Mouse (Mus musculus): ENCODE results near the gene Slc22a16. TPM values are rescaled to one million over a fixed set of nuclear protein-coding genes. Genes with fewer than 3 reads are reported as not detected.

Slc22a16 gene
- total and polyA plus RNA-seq, 3 experiments: not detected

GRCm38 (mm10) chr10:40592186-40592585, 22.1 kb downstream of the Slc22a16 start:
- no peaks in the 10 kb centered on the region for H3K36me3 ChIP-seq (replicated peaks)
- no peak for DNase-seq (ENCODE audit: low spot score)
- H3K4me3 ChIP-seq (ENCODE audit: low read depth, low read length): no peak overlapping the region
- TF ChIP-seq GATA1 (IDR thresholded peaks at IDR 0.05; ENCODE audit: borderline replicate concordance, low read length) (no peak), TAL1 (conservative IDR thresholded peaks at IDR 0.05; ENCODE audit: low read depth, low read length) (no peak), POLR2AphosphoS5 (IDR thresholded peaks at IDR 0.05; ENCODE audit: insufficient replicate concordance, low read depth, low read length) (no peak), CTCF (IDR thresholded peaks at IDR 0.05; ENCODE audit: low read depth, low read length) (no peak), GATA2 (IDR thresholded peaks at IDR 0.05; ENCODE audit: borderline replicate concordance, low read depth, low read length) (no peak)
- H3K9me3 ChIP-seq (replicated peaks): no peaks in the 10 kb centered on the region
- peaks cover 2% of the 10 kb centered on the region; the same call in 1 of the 2 replicates for H3K27me3 ChIP-seq (ENCODE audit: insufficient read depth, low read length)
- ATAC-seq (ENCODE audit: extremely low read depth, insufficient number of reproducible peaks, low FRiP score, poor library complexity, severe bottlenecking): no peak
- no peaks in the 10 kb centered on the region for H3K4me1 ChIP-seq (ENCODE audit: insufficient read depth, low read depth, low read length)

- ATAC-seq (ENCODE audit: extremely low read depth, insufficient number of reproducible peaks, low FRiP score, poor library complexity, severe bottlenecking) (no peak), DNase-seq (ENCODE audit: low spot score) (no peak)
- no peak overlapping the region for H3K4me3 ChIP-seq (ENCODE audit: low read depth, low read length)
- H3K27me3 ChIP-seq (ENCODE audit: insufficient read depth, low read length): no peaks in the 10 kb centered on the region
- no peaks in the 10 kb centered on the region for H3K36me3 ChIP-seq (replicated peaks)
- H3K9me3 ChIP-seq (replicated peaks): no peaks in the 10 kb centered on the region
- TF ChIP-seq TAL1 (conservative IDR thresholded peaks at IDR 0.05; ENCODE audit: low read depth, low read length): no peak
- TF ChIP-seq CTCF (IDR thresholded peaks at IDR 0.05; ENCODE audit: low read depth, low read length): no peak
- no peaks in the 10 kb centered on the region for H3K4me1 ChIP-seq (ENCODE audit: insufficient read depth, low read depth, low read length)
These were observed 27.0 kb downstream of the Slc22a16 start for GRCm38 (mm10) chr10:40597177-40597576.

- H3K27me3 ChIP-seq (ENCODE audit: insufficient read depth, low read length): no peaks in the 10 kb centered on the region
- no peak overlapping the region for H3K4me3 ChIP-seq (ENCODE audit: low read depth, low read length)
- no peak for DNase-seq (ENCODE audit: low spot score)
- no peaks in the 10 kb centered on the region for H3K4me1 ChIP-seq (ENCODE audit: insufficient read depth, low read depth, low read length)
- ATAC-seq (ENCODE audit: extremely low read depth, insufficient number of reproducible peaks, low FRiP score, poor library complexity, severe bottlenecking): no peak
- TF ChIP-seq TAL1 (conservative IDR thresholded peaks at IDR 0.05; ENCODE audit: low read depth, low read length): no peak
- TF ChIP-seq CTCF (IDR thresholded peaks at IDR 0.05; ENCODE audit: low read depth, low read length): no peak
- no peak for TF ChIP-seq GATA1 (IDR thresholded peaks at IDR 0.05; ENCODE audit: borderline replicate concordance, low read length)
- TF ChIP-seq POLR2AphosphoS5 (IDR thresholded peaks at IDR 0.05; ENCODE audit: insufficient replicate concordance, low read depth, low read length): no peak
- no peak for TF ChIP-seq GATA2 (IDR thresholded peaks at IDR 0.05; ENCODE audit: borderline replicate concordance, low read depth, low read length)
- H3K36me3 ChIP-seq (replicated peaks): no peaks in the 10 kb centered on the region
- H3K9me3 ChIP-seq (replicated peaks): peaks cover 5% of the 10 kb centered on the region
These were observed 34.7 kb downstream of the Slc22a16 start for GRCm38 (mm10) chr10:40604706-40605394.

- DNase-seq (ENCODE audit: low spot score): no peak
- no peak for ATAC-seq (ENCODE audit: extremely low read depth, insufficient number of reproducible peaks, low FRiP score, poor library complexity, severe bottlenecking)
- TF ChIP-seq CTCF (IDR thresholded peaks at IDR 0.05; ENCODE audit: low read depth, low read length) (no peak), GATA2 (IDR thresholded peaks at IDR 0.05; ENCODE audit: borderline replicate concordance, low read depth, low read length) (no peak), POLR2AphosphoS5 (IDR thresholded peaks at IDR 0.05; ENCODE audit: insufficient replicate concordance, low read depth, low read length) (no peak), TAL1 (conservative IDR thresholded peaks at IDR 0.05; ENCODE audit: low read depth, low read length) (no peak), GATA1 (IDR thresholded peaks at IDR 0.05; ENCODE audit: borderline replicate concordance, low read length) (no peak)
- Histone ChIP-seq H3K4me1 (ENCODE audit: insufficient read depth, low read depth, low read length) (no peaks in the 10 kb centered on the region), H3K9me3 (replicated peaks) (no peaks in the 10 kb centered on the region), H3K36me3 (replicated peaks) (no peaks in the 10 kb centered on the region), H3K4me3 (ENCODE audit: low read depth, low read length) (no peak overlapping the region), H3K27me3 (ENCODE audit: insufficient read depth, low read length) (no peaks in the 10 kb centered on the region)
These were observed 47.8 kb downstream of the Slc22a16 start for GRCm38 (mm10) chr10:40617973-40618372.

DNA sequence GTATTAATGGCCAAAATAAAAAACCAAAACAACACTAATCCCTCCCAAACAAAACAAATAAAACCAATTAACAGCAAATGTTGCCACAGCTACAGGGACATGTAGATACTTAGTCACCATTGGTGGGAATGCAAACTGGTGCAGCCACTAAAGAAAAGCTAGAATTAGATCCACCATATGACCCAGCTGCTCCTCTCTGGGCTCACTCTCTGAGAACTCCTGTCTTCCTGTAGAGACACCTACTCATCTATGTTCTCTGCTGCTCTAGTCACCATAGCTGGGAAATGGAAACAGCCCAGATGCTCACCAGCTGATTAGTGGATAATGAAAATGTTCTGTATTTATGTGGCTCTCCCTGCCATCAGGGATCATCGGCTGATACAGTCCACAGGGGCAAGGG, 49.6 kb downstream of the Slc22a16 start:
- Histone ChIP-seq H3K4me1 (ENCODE audit: insufficient read depth, low read depth, low read length) (no peaks in the 10 kb centered on the region), H3K4me3 (ENCODE audit: low read depth, low read length) (no peak overlapping the region), H3K9me3 (replicated peaks) (no peaks in the 10 kb centered on the region), H3K36me3 (replicated peaks) (no peaks in the 10 kb centered on the region), H3K27me3 (ENCODE audit: insufficient read depth, low read length) (no peaks in the 10 kb centered on the region)
- TF ChIP-seq CTCF (IDR thresholded peaks at IDR 0.05; ENCODE audit: low read depth, low read length): no peak
- no peak for TF ChIP-seq GATA2 (IDR thresholded peaks at IDR 0.05; ENCODE audit: borderline replicate concordance, low read depth, low read length)
- TF ChIP-seq GATA1 (IDR thresholded peaks at IDR 0.05; ENCODE audit: borderline replicate concordance, low read length): no peak
- no peak for TF ChIP-seq POLR2AphosphoS5 (IDR thresholded peaks at IDR 0.05; ENCODE audit: insufficient replicate concordance, low read depth, low read length)
- no peak for TF ChIP-seq TAL1 (conservative IDR thresholded peaks at IDR 0.05; ENCODE audit: low read depth, low read length)
- no peak for ATAC-seq (ENCODE audit: extremely low read depth, insufficient number of reproducible peaks, low FRiP score, poor library complexity, severe bottlenecking)
- DNase-seq (ENCODE audit: low spot score): no peak

DNA sequence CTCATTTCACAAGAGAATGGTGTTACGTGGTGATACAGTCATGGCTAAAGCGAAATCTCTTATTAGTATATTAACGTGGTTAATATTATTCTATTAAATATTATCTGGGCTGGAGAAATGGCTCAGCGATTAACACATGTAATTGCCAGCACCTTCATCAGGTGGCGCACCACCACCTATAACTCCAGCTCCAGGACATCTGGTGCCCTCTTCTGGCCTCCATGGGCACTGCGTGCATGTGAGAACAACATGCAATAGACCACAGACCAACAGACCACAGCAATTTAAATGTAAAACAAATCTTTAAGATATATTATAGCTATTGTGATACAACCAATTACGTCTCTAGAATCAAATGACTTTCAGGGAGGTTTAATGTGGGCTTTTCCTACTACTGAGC, 59.0 kb downstream of the Slc22a16 start:
- ATAC-seq (ENCODE audit: extremely low read depth, insufficient number of reproducible peaks, low FRiP score, poor library complexity, severe bottlenecking): no peak
- DNase-seq (ENCODE audit: low spot score): no peak

More for the DNA sequence above, 59.0 kb downstream of the Slc22a16 start:
- Histone ChIP-seq H3K4me3 (ENCODE audit: low read depth, low read length) (no peak overlapping the region), H3K27me3 (ENCODE audit: insufficient read depth, low read length) (no peaks in the 10 kb centered on the region), H3K4me1 (ENCODE audit: insufficient read depth, low read depth, low read length) (no peaks in the 10 kb centered on the region), H3K36me3 (replicated peaks) (no peaks in the 10 kb centered on the region), H3K9me3 (replicated peaks) (no peaks in the 10 kb centered on the region)
- TF ChIP-seq GATA1 (IDR thresholded peaks at IDR 0.05; ENCODE audit: borderline replicate concordance, low read length) (no peak), GATA2 (IDR thresholded peaks at IDR 0.05; ENCODE audit: borderline replicate concordance, low read depth, low read length) (no peak), CTCF (IDR thresholded peaks at IDR 0.05; ENCODE audit: low read depth, low read length) (peak; percentile 23; the same call in 1 of the 2 replicates)

Data from G1E (cell line).